Mouse (Mus musculus) G1E (cell line): ENCODE measurements around the gene Slc16a10. TPM values are rescaled to one million over a fixed set of nuclear protein-coding genes. Genes with fewer than 3 reads are reported as not detected.

Experiments used
- ATAC-seq: 2 replicates; pipeline ENCODE4 v1.8.0; 2016; ENCODE audit warnings: mild to moderate bottlenecking; ENCODE audit not compliant: insufficient number of reproducible peaks, poor library complexity, low FRiP score, severe bottlenecking; ENCODE audit errors: extremely low read depth
- DNase-seq: peaks from one replicate; pipeline ENCODE4 v3.0.0; 2012; ENCODE audit warnings: low spot score
- H3K27me3 ChIP-seq: 2 replicates; pipeline ENCODE4 v1.6.1; 2012; ENCODE audit warnings: mild to moderate bottlenecking, low read length, inconsistent platforms; ENCODE audit not compliant: insufficient read depth
- H3K36me3 ChIP-seq: replicated peaks from 2 replicates; pipeline ENCODE3; 2012; ENCODE audit warnings: mild to moderate bottlenecking, inconsistent platforms
- H3K4me1 ChIP-seq: 2 replicates; pipeline ENCODE4 v1.6.1; 2012; ENCODE audit warnings: low read depth, low read length, inconsistent platforms, mixed read lengths; ENCODE audit not compliant: insufficient read depth
- H3K4me3 ChIP-seq: 2 replicates; pipeline ENCODE4 v1.5.1; 2012; ENCODE audit warnings: low read depth, mild to moderate bottlenecking, inconsistent platforms, low read length, moderate library complexity, mixed read lengths
- H3K9me3 ChIP-seq: replicated peaks from 2 replicates; pipeline ENCODE4 v1.6.1; 2012; ENCODE audit warnings: inconsistent platforms
- CTCF ChIP-seq: IDR thresholded peaks from 2 replicates; pipeline ENCODE4 v1.5.1; 2012; ENCODE audit warnings: low read depth, low read length, inconsistent platforms, mixed read lengths
- GATA1 ChIP-seq: IDR thresholded peaks from 2 replicates; pipeline ENCODE4 v1.6.1; 2012; ENCODE audit warnings: borderline replicate concordance, low read length, inconsistent platforms, mixed read lengths
- GATA2 ChIP-seq: IDR thresholded peaks from 2 replicates; pipeline ENCODE4 v1.6.1; 2012; ENCODE audit warnings: low read depth, low read length, inconsistent platforms, borderline replicate concordance
- POLR2AphosphoS5 ChIP-seq: IDR thresholded peaks from 2 replicates; pipeline ENCODE4 v1.6.1; 2012; ENCODE audit warnings: low read depth, low read length, inconsistent platforms; ENCODE audit not compliant: insufficient replicate concordance
- TAL1 ChIP-seq: conservative IDR thresholded peaks from 2 replicates; pipeline ENCODE4 v1.6.1; 2012; ENCODE audit warnings: low read depth, low read length, inconsistent platforms, mixed read lengths
- polyA plus RNA-seq: library from polyadenylated mRNA; stranded (reverse); fragments of >175 nt; gene quantifications from 2 replicates; pipeline ENCODE4 v1.2.3, GENCODE M21; 2012
- total RNA-seq, 2 experiments: library from RNA; stranded (forward) in 1 of 2; stranded (reverse) in 1 of 2; fragments of 200-1000 nt in 1 of 2; fragments of >200 nt in 1 of 2; fragmentation: Nextera tagmentation in 1 of 2; gene quantifications; 2 replicates each; pipeline ENCODE4 v1.2.3; 2014 to 2017

The Slc16a10 gene
- total and polyA plus RNA-seq, 3 experiments = 5.7 to 117 (median 16.9) TPM

DNA sequence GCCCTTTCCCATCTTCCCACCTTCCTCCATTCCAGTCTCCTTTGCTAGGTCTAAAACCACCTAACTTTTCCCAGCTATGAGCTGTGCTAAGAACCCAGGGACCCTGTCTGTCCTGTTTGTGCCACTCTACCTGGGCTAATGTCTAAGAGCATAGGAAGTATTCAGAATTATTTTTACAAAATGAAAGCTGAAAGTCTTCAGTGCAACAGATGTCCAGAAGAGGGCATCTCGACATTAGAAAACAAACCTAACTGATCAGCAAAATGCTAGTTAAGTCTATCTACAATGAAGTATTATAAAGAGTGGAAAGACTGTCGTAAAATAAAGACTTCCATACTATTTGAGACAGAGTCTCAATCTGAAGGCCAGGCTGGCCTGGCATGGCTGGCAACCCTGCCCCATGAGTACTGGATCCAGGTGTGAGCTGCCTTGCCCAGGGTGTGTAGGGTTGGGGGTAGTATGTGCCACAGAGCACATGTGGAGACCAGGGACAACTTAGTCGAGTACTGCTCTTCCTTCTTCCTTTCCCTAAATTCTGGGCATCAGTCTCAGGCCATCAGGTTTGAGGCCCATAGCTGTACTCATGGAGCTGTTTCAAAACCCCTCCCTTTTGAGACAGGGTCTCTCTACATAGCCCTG, 88.7 kb downstream of the Slc16a10 start:
- DNase-seq (peak; percentile 20), ATAC-seq (no peak)
- Histone ChIP-seq H3K36me3 (peaks cover 65% of the 10 kb centered on the region), H3K4me3 (no peak overlapping the region), H3K27me3 (no peaks in the 10 kb centered on the region), H3K4me1 (peaks cover 14% of the 10 kb centered on the region), H3K9me3 (no peaks in the 10 kb centered on the region)
- no peak for TF ChIP-seq GATA1
- no peak for TF ChIP-seq TAL1
- TF ChIP-seq GATA2 = no peak
- TF ChIP-seq POLR2AphosphoS5 = no peak
- no peak for TF ChIP-seq CTCF

DNA sequence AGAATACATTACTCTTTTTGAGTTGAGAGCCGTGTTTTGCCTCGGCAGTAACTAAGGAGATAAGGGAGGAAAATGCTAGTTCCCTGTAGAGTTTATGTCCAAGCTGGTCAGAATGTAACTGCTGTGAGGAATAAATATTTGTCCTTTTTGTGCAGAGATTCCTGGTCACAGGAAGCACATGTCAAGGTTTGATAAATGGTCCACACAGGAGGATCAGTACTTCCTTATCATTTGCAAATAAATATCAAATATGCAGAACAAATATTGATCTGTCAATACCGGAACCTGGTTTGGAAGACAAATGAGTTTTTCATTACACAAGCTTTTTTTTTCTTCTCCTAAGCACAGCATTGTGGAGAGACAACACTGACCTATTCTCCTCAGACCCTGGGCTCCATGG, 90.1 kb downstream of the Slc16a10 start:
- no peak for TF ChIP-seq CTCF
- no peak for TF ChIP-seq GATA1
- no peak for TF ChIP-seq GATA2
- TF ChIP-seq POLR2AphosphoS5 = no peak
- no peak for TF ChIP-seq TAL1
- H3K9me3 ChIP-seq = no peaks in the 10 kb centered on the region
- no peak for ATAC-seq
- no peak for DNase-seq
- H3K27me3 ChIP-seq = no peaks in the 10 kb centered on the region
- peaks cover 63% of the 10 kb centered on the region for H3K36me3 ChIP-seq
- H3K4me3 ChIP-seq = no peak overlapping the region
- peaks cover 14% of the 10 kb centered on the region for H3K4me1 ChIP-seq

DNA sequence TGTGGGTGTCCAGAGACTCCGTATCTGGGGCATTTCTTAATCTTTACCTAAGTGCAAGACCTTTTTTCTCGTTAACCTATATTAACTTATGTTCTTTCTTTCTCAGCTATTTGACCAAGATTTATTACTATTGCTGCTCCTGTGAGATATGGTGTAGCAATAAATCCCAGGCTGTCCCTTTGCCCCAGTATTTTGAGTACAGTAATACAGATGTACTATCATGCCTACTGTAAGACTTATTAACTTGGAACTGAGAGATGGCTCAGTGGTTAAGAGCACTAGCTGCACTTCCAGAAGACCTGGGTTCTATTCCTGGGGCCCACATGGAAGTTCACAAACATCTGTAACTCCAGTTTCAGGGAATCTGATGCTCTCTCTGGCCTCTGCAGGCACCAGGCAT, 91.3 kb downstream of the Slc16a10 start:
- Histone ChIP-seq H3K27me3 (no peaks in the 10 kb centered on the region), H3K4me1 (peaks cover 14% of the 10 kb centered on the region), H3K4me3 (no peak overlapping the region), H3K36me3 (peaks cover 50% of the 10 kb centered on the region), H3K9me3 (no peaks in the 10 kb centered on the region)
- no peak for ATAC-seq
- no peak for TF ChIP-seq CTCF
- no peak for TF ChIP-seq TAL1
- no peak for TF ChIP-seq GATA2
- no peak for TF ChIP-seq POLR2AphosphoS5
- no peak for TF ChIP-seq GATA1
- no peak for DNase-seq

DNA sequence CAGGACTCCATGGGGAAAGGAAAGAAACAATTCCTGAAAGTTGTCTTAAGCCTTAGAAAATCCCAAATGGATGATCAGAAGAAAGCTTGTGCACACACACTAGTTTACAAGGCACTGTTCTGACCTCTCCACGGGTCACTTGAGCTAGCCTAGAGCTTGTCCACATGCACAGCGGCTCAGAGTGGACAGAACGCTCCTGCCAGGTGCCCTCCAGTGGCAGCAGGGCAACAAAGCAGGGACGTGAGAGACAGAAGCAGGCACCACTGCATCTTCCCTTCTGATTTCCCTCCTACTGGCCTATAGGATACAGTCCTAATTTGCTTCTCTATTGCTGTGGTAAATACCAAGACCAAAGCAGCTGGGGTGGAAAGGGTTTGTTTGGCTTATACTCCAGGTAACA, 100.7 kb downstream of the Slc16a10 start:
- Histone ChIP-seq H3K36me3 (peaks cover 49% of the 10 kb centered on the region), H3K27me3 (no peaks in the 10 kb centered on the region), H3K4me1 (no peaks in the 10 kb centered on the region), H3K9me3 (no peaks in the 10 kb centered on the region), H3K4me3 (no peak overlapping the region)
- DNase-seq (no peak), ATAC-seq (no peak)
- TF ChIP-seq TAL1 (no peak), POLR2AphosphoS5 (no peak), GATA1 (no peak), GATA2 (no peak), CTCF (no peak)

DNA sequence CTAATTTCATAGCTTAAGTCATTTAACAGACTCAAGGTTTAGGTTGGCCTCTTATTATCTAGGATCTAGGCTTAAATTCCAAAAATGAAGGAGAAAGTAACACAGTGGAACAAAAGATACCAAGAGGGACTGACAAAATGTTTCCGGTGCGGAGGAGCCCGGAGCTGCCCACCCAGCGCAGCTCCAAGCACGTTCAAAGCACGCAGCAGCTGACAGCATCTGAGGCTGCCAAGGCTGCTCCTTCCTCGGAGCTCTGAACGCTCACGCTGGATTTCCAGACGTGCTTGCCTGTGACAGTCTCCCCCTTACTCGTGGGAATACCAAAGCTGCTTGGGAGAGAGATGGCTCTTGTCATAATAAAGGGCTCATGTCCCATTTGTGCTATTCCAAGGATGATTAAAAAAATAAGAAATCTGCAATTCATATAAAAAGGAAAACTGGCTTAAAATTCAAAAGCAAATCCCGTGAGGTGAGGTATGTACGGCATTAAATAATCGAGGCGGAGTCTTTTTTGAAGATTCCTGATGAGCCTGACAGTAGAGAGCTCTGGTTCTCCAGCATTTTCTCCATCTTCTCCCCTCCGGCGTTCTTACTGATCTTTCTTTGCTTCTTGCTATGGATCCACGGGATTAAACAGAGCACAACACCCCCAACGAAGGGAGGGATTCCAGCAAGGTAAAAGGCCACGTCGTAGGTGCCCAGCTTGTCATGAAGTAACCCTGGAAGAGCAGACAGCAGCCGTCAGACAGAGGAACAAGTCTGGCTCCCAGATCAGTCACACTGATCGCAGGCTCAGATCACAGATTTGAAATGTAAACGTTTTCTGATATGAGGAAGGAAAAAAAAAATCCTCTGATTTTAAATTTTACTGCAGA, 105.1 kb downstream of the Slc16a10 start:
- no peak overlapping the region for H3K4me3 ChIP-seq
- no peaks in the 10 kb centered on the region for H3K27me3 ChIP-seq
- ATAC-seq (no peak), DNase-seq (no peak)
- no peak for TF ChIP-seq TAL1
- TF ChIP-seq CTCF = no peak
- no peak for TF ChIP-seq GATA2
- no peak for TF ChIP-seq POLR2AphosphoS5
- TF ChIP-seq GATA1 = no peak
- H3K9me3 ChIP-seq = no peaks in the 10 kb centered on the region
- H3K4me1 ChIP-seq = no peaks in the 10 kb centered on the region
- peaks cover 69% of the 10 kb centered on the region for H3K36me3 ChIP-seq

DNA sequence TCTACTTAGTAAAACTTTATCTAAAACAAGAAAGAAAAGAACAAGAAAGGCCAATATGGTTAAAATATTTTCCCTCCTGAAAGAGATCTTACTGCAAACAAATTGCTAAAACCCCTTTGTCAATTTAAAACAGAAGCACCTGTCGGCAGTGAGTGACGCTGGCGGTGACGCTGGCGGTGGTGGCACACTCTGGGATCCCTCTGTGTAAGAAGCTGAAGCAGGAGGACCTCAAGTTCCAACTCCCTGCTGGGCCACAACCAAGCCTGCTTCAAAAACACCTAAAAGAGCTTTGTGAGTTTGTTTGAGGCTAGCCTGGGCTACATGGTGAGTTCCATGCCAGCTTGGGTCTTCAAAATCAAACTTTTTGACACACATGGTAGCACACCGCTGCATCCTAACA, 107.1 kb downstream of the Slc16a10 start:
- Histone ChIP-seq H3K27me3 (no peaks in the 10 kb centered on the region), H3K9me3 (no peaks in the 10 kb centered on the region), H3K36me3 (peaks cover 55% of the 10 kb centered on the region), H3K4me1 (no peaks in the 10 kb centered on the region), H3K4me3 (no peak overlapping the region)
- TF ChIP-seq GATA1 (no peak), GATA2 (no peak), CTCF (no peak), POLR2AphosphoS5 (no peak), TAL1 (no peak)
- ATAC-seq = no peak
- no peak for DNase-seq
